Mouse (Mus musculus) c-Kit-negative CD71-positive TER-119-positive erythroid progenitor cells, embryonic 14.5 days (primary cell): Measurements from ENCODE around the gene Dlst.
A peak's percentile ranks its signal among the peaks of the same experiment; 100 is the strongest.

ENCODE experiments used
- DNase-seq: peaks from one replicate; pipeline ENCODE4 v3.0.0-alpha.2; 2013; ENCODE audit warnings: low read depth, low spot score

Dlst gene

DNA sequence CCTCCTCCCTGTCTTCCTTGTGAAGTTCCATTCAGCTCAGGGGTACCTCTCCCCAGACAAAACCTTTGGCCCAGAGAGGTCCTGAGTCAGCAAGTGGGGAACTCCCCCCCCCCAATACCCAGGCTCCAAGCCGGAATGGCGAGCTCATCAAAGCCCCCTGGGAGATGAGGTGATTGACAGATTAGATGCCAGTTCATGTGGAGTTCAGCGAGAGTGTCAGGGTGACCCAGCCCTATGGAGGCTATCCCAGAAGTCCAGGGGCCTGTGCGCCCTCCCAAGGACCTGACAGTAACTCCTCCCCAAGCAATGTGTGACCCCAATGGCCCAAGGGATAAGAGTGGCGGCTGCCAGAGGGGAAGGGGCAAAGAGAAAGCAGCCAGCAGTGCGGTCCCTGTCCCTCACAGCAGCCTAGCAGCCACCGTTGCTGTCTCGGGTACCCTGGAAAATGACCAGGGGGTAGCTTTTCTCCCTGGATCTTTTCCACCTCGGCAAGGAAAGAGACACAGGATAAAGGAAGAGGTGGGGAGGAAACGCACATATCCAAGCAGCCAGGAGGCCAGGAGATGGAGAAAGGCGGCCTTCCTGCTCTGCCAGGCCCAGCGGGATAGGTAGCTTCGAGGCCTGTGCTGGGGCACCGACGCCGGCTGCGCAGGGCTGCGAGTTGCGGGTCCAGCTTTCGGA is 39.8 kb downstream of the Dlst start:
- DNase-seq, result no peak

DNA sequence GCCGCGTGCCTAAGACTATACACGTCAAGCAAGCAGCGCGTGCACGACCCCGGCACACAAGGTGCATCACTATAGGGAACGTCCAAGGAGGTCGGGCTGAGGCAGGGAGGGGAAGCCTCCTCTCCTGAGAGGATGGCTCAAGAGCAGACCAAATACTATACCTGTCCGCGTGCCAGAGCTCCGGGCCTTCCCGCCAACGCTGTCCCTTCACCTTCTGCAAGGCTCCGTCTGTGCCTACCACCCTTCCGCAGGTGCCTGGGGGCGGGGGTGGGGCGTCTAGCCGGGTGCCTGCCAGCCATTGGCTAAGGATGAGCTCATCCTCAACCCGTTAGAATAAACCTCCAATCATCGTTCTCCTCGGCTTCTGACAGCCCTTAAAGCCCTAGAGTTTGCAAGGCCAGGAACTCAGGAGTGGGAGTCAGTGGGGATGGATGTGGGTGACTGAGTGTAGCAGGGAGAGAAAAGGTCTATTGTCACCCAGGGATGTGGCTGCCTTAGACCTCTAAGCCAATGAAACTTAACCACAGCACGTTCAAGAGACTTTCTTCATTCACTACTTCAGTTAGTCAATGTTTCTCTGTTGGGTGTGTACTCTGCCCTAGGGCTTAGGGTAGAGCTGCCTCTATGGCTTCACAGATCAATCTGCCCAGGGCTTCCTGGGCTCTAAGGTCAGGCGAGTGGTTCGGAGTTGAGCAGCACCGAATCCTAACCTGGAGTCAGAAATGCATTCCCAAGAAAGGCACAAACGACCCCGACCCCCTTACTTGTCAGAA is 40.6 kb downstream of the Dlst start, which contains the start of gene Rps6kl1:
Gene Rps6kl1 (minus strand): TSS at position 263 of the 773 bp plus-strand sequence.
- DNase-seq, result no peak

DNA sequence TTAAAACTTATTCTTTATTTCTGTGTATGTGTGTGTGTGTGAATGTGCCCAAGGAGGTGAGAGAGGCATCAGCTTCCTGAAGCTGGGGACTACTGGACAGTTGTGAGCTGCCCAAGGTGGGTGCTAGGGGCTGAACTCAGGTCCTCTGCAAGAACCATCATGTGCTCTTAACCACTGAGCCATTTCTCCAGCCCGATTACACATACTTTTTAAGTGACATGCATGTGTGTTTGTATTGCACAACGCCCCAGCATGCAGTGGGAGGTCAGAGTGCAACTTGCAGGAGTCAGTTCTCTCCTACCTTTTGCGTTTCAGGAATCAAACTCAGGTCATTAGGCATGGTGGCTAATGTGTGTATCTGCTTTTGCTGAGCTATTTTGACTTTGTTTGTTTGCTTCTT is 42.4 kb downstream of the Dlst start:
- DNase-seq, result no peak

DNA sequence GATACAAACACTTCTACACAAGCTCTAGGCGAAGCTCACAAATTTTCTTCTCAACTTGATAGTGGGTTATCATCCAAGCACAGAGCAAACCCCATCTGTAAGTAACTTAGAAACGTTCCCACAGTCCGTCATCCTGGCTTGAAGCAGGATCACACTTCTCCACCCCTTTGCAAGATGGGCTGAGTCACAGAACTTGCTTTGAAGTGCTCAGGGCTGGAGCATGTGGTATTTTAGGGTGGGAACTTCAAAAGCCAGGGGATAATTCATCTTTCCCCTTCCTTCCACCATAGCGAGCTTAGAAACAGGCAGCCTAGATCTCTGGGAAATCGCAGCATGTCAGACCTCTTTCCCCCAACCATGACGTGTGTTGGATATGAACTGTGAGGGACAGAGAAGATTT is 45.7 kb downstream of the Dlst start:
- DNase-seq, result no peak

- DNase-seq, result no peak
These were observed 47.3 kb downstream of the Dlst start for GRCm38 (mm10) chr12:85157797-85158460.

GRCm38 (mm10) chr12:85158801-85159200 is 48.2 kb downstream of the Dlst start:
- no peak for DNase-seq

- no peak for DNase-seq
These were observed 49.0 kb downstream of the Dlst start for GRCm38 (mm10) chr12:85159592-85159991.

GRCm38 (mm10) chr12:85164996-85165395 is 54.4 kb downstream of the Dlst start:
- no peak for DNase-seq

DNA sequence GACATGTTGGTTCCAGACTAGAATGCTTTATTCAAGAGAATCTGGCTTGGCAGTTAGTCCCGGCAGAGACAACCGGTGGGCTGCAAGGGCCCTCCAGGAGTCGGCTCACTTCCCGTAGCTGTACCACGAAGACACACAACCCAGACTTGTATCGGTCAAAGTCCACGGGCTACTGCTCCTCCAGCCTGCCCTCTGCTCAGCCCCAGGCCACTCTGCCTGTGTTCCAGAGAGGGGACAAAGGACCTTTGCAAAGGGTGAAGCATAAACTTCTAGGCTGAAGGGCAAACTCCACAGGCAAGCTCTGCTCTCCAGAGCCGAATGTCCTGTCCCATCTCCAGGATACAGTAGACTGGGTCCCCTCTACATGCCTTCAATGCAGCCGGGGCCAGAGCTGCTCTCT is 56.0 kb downstream of the Dlst start:
- no peak for DNase-seq

DNA sequence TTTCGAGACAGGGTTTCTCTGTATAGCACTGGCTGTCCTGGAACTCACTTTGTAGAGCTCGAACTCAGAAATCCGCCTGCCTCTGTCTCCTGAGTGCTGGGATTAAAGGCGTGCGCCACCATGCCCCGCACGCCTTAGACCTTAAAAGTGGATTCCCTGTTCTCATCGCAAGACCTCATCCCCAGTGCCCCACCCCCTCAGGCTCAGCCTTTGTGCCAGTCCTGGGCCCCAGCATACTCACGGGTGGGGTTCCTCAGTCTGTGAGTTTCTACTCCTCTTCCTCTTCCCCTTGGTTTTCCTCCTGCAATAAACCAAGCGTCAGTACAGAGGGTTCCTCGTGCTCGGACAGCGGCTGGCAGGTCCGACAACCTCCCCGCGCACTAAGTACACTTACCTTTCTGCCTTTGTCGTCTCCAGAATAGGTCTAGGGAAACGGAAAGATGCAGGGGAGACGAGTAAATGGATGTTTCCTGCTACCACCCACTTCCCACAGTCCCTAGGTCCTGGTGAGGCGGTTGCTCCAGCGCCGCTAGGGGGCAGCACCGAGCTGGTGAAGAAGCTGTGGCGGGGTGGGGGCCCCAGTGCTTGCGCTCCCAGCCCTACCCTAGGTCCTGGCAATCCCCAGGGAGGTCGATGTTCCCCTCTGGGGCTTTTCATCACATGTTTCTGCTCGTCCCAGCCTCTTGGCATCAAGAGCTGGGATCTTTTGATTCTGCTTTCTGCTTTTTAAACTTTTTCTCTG is 58.7 kb downstream of the Dlst start:
- peak; percentile 26 for DNase-seq

DNA sequence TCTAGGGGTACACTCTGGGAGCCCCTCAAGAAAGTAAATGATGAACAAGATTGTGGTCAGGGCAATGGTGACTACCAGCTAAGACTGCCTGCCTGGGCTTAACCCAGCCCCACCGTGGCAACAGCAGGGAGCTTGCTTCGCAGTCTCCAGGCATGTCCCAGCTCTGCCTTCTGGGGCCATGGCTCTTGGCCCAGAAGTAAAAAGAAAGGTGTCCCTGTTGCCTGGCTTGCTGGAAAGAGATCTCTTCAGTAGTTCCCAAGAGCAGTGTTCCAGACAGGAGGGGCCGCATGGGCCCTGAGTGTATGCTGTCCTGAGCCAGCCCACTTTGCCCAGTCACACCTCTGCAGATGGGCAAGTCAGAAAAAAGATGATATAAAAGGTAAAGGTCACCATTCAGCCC is 59.2 kb downstream of the Dlst start:
- no peak for DNase-seq

- no peak for DNase-seq
These were observed 59.8 kb downstream of the Dlst start for GRCm38 (mm10) chr12:85170284-85170947.

- DNase-seq, result no peak
These were observed 60.3 kb downstream of the Dlst start for GRCm38 (mm10) chr12:85170948-85171307.

DNA sequence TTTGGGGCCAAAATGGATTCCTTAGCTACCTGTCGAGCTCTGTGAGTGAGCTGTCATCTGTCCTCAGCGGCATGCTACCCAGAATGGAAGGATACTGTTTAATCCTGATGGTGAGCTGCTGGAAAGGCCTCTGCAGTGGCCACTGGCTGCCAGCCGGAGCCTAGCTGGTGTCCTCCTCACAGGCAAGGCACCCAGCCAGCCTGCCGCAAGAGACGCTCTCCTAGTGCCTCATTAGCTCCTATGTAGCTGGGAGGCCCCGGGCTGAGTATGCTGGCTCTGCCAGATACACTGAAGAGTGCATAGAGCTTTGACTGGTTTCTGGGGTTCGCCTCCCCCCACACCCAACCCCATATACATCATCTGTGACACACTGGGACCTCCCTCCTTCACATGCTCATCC is 63.4 kb downstream of the Dlst start:
- DNase-seq, result no peak

- no peak for DNase-seq
These were observed 64.5 kb downstream of the Dlst start for GRCm38 (mm10) chr12:85175087-85175675.

- DNase-seq, result no peak
These were observed 65.6 kb downstream of the Dlst start for GRCm38 (mm10) chr12:85175926-85176845.

GRCm38 (mm10) chr12:85176846-85177523 is 66.4 kb downstream of the Dlst start:
- DNase-seq, result no peak

- no peak for DNase-seq
These were observed 67.2 kb downstream of the Dlst start, which contains the start of gene Pgf for GRCm38 (mm10) chr12:85177740-85178239. Gene Pgf (minus strand): TSS chr12:85177790.

GRCm38 (mm10) chr12:85178294-85178693 is 67.7 kb downstream of the Dlst start:
- DNase-seq, result no peak
